8 mouse cellular contexts compared by ENCODE assay signal in genomic region chr12:44329316-44330215, GRCm38 (mm10). TPM values are rescaled to one million over a fixed set of nuclear protein-coding genes. Genes with fewer than 3 reads are reported as not detected.
DNase-seq lines count a peak whose midpoint lies in the region.

No protein-coding gene starts in this region.

- peak; percentile 59 to 81 for DNase-seq in left cerebral cortex, adult 18-20 months (ENCODE audit: low spot score in 2 of 2)
- DNase-seq in left cerebral cortex, adult 11 months (ENCODE audit: low spot score) = no peak
- DNase-seq in cerebellum, adult 8-10 months = peak; percentile 60
- DNase-seq in frontal cortex, postnatal 10 days (ENCODE audit: low spot score in 2 of 2) = peak; percentile 40 to 68
- DNase-seq in layer of hippocampus, adult 9-11 months = peak; percentile 54
- peak; percentile 24 for DNase-seq in lung, postnatal 10 days
- peak; percentile 57 to 68 for DNase-seq in right cerebral cortex, postnatal 36 days (ENCODE audit: low spot score in 2 of 2)
- no peak for DNase-seq in gastrocnemius, adult 18-20 months (ENCODE audit: low spot score)

RNA-seq across cellular contexts. Expression of gene Nrcam, which starts 0.9 kb away (rescaled TPM):
- 100 to 1,000 TPM; 455 to 475 TPM for total RNA-seq in left cerebral cortex, adult 18-20 months (2021)
- under 1 TPM; 0.33 to 0.57 TPM for total RNA-seq in gastrocnemius, adult 18-20 months (2021)

Comparison
In these comparisons a context has a peak if more than half of its experiments do, and no peak if none do; other contexts are left out.
1. DNase-seq: peak in left cerebral cortex, adult 18-20 months (2 of 2), cerebellum, adult 8-10 months (single experiment), frontal cortex, postnatal 10 days (2 of 2), layer of hippocampus, adult 9-11 months (single experiment), lung, postnatal 10 days (single experiment) and right cerebral cortex, postnatal 36 days (2 of 2); none in left cerebral cortex, adult 11 months (single experiment) and gastrocnemius, adult 18-20 months (single experiment).
2. RNA of gene Nrcam, which starts 0.9 kb away (total RNA-seq): 455 to 475 TPM in left cerebral cortex, adult 18-20 months; 0.33 to 0.57 TPM in gastrocnemius, adult 18-20 months; every median in the first group is over 100 times any median in the second.